Mouse (Mus musculus) lung, postnatal 0 days (tissue): ENCODE data around the gene 2410131K14Rik. TPM values are rescaled to one million over a fixed set of nuclear protein-coding genes. Genes with fewer than 3 reads are reported as not detected.
A peak's percentile ranks its signal among the peaks of the same experiment; 100 is the strongest.

Experiments
- ATAC-seq: fragments of 200-750 bp; cut with Nextera tagmentation; 2 replicates; pipeline ENCODE4 v1.8.0; 2017; ENCODE audit warnings: moderate library complexity
- DNase-seq: peaks from one replicate; pipeline ENCODE4 v3.0.0-alpha.2; 2016; ENCODE audit warnings: low spot score
- H3K27ac ChIP-seq: fragments of 300-500 bp; sonication (generic); 2 replicates; pipeline ENCODE4 v1.5.1; 2014; ENCODE audit warnings: antibody characterized with exemption, mild to moderate bottlenecking, low read length, mixed read lengths
- H3K27me3 ChIP-seq: fragments of 300-500 bp; sonication (generic); replicated peaks from 2 replicates; pipeline ENCODE4 v1.6.1; 2014; ENCODE audit warnings: low read length, mixed read lengths; ENCODE audit not compliant: insufficient read depth
- H3K36me3 ChIP-seq: fragments of 300-500 bp; sonication (generic); 2 replicates; pipeline ENCODE4 v1.6.1; 2014; ENCODE audit warnings: low read length, mixed read lengths; ENCODE audit not compliant: insufficient read depth
- H3K4me1 ChIP-seq: fragments of 300-500 bp; sonication (generic); 2 replicates; pipeline ENCODE4 v1.6.1; 2014; ENCODE audit warnings: antibody characterized with exemption, low read depth, low read length, mixed read lengths; ENCODE audit not compliant: insufficient read depth
- H3K4me2 ChIP-seq: fragments of 300-500 bp; sonication (generic); replicated peaks from 2 replicates; pipeline ENCODE4 v1.6.1; 2014; ENCODE audit warnings: low read depth, mild to moderate bottlenecking, low read length, moderate library complexity, mixed read lengths
- H3K4me3 ChIP-seq: fragments of 300-500 bp; sonication (generic); 2 replicates; pipeline ENCODE4 v1.5.1; 2014; ENCODE audit warnings: low read depth, low read length
- H3K9ac ChIP-seq: fragments of 300-500 bp; sonication (generic); replicated peaks from 2 replicates; pipeline ENCODE4 v1.6.1; 2014; ENCODE audit warnings: low read depth, mild to moderate bottlenecking
- H3K9me3 ChIP-seq: fragments of 300-500 bp; sonication (generic); 2 replicates; pipeline ENCODE4 v1.6.1; 2016; ENCODE audit warnings: low read length, mixed read lengths
- CTCF ChIP-seq: IDR thresholded peaks from 2 replicates; pipeline ENCODE4 v1.5.1; 2016; ENCODE audit warnings: antibody characterized with exemption, mild to moderate bottlenecking
- EP300 ChIP-seq: IDR thresholded peaks from 2 replicates; pipeline ENCODE4 v1.6.1; 2016; ENCODE audit warnings: antibody characterized with exemption, mild to moderate bottlenecking, control low read depth
- WGBS: fragments of 180-500 bp; shearing (Covaris S2); extraction: QIAGEN DNeasy Blood & Tissue Kit; methylation state at CpG from one replicate; pipeline ENCODE4 v1.1.7; 2014; 5-methylcytosine and 5-hydroxymethylcytosine counted together
- polyA plus RNA-seq: library from polyadenylated mRNA; unstranded; fragments of >200 nt; fragmentation: Nextera tagmentation; extraction: Ambion mirVana; gene quantifications from 2 replicates; pipeline ENCODE4 v1.2.1, GENCODE M21; 2015

Gene 2410131K14Rik
- polyA plus RNA-seq, 1 experiment from 2014 or later, result 4.9 TPM

DNA sequence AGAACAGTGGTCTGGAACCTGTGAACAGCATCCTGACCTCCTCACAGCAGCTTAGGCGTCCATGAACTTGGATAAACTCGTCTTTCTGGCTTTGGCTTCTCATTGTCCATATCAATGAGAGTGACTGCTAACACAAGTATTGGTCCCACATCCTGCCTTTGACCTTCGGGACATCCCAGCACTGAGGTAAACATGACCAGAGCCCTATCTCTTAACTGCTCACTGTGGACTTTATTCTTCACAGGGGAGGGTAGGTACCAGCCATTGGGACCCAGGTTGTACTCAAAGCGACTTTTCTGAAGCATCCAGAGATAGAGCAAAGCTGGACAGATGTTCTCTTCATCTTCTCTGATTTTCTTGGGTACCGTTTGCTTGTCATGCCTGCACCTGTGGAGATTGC is 20.3 kb downstream of the 2410131K14Rik start:
- TF ChIP-seq CTCF, result no peak
- no peak for TF ChIP-seq EP300
- Histone ChIP-seq H3K4me3 (no peak overlapping the region), H3K27me3 (no peaks in the 10 kb centered on the region), H3K9ac (no peak overlapping the region), H3K4me1 (0 out of 2 replicates have a peak, but pooled peaks cover under 1% of the 10 kb centered on the region), H3K9me3 (no peaks in the 10 kb centered on the region), H3K4me2 (no peak overlapping the region), H3K27ac (no peak overlapping the region), H3K36me3 (peaks cover 8% of the 10 kb centered on the region; the same call in 1 of the 2 replicates)
- no peak for ATAC-seq
- WGBS, result 74% methylated on average over 5 of the region's 5 CpGs
- DNase-seq, result no peak

DNA sequence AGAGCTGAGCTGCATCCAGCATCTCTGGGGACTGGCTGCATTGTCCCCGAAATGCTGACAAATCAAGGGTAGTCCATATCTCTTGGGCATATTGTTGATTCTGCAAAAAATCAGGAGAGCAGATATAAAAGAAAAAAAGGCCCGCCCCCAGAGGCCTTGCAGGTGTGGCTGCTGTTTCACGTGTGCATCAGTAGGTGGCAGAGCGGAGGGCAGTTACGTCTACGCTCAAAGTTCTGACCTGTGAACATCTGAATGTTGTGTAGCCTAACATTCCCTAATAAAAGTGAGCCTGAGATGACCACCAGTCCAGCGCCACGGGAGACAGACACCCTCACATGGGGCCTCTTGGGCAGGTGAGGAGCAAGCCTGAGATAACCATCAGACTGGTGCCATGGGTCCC is 21.3 kb downstream of the 2410131K14Rik start:
- 38% methylated on average over 8 of the region's 8 CpGs for WGBS
- ATAC-seq, result no peak
- peak; percentile 64 for TF ChIP-seq CTCF
- no peak for TF ChIP-seq EP300

DNA sequence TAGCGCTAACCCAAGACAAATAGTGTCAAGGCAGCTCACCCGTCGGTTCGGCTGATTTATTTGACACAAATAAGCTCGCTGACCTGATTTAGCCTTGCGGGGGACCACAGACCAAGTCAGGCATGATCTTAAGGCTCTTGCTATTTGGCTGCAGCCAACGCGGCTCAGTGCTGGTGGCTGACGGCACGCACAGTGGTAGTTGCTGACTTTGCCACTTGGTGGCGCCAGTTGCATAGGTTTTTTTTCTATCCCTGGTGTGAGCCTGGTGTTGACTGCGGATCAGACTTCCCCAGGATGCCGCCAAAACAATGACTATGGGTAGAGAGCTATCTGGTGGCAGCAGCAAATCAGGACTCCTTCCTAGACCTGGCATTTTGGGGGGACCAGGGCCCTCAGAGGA is 24.0 kb downstream of the 2410131K14Rik start:
- Histone ChIP-seq H3K9me3 (no peaks in the 10 kb centered on the region), H3K27me3 (0 out of 2 replicates have a peak, but pooled peaks cover 4% of the 10 kb centered on the region), H3K9ac (no peak overlapping the region), H3K4me1 (peaks cover 1% of the 10 kb centered on the region; the same call in 1 of the 2 replicates), H3K36me3 (no peaks in the 10 kb centered on the region), H3K4me3 (no peak overlapping the region), H3K4me2 (no peak overlapping the region), H3K27ac (no peak overlapping the region)
- DNase-seq (peak; percentile 90), ATAC-seq (peak; percentile 83)
- TF ChIP-seq EP300 (no peak), CTCF (peak; percentile 91)
- WGBS, result 2% methylated on average over 13 of the region's 13 CpGs

More for the DNA sequence above, 21.3 kb downstream of the 2410131K14Rik start:
- peak; percentile 25 for DNase-seq
- H3K4me1 ChIP-seq, result no peaks in the 10 kb centered on the region
- H3K27me3 ChIP-seq, result no peaks in the 10 kb centered on the region
- H3K36me3 ChIP-seq, result peaks cover 5% of the 10 kb centered on the region; the same call in 1 of the 2 replicates
- no peak overlapping the region for H3K4me3 ChIP-seq
- H3K9me3 ChIP-seq, result no peaks in the 10 kb centered on the region
- no peak overlapping the region for H3K27ac ChIP-seq
- H3K9ac ChIP-seq, result no peak overlapping the region
- H3K4me2 ChIP-seq, result no peak overlapping the region

DNA sequence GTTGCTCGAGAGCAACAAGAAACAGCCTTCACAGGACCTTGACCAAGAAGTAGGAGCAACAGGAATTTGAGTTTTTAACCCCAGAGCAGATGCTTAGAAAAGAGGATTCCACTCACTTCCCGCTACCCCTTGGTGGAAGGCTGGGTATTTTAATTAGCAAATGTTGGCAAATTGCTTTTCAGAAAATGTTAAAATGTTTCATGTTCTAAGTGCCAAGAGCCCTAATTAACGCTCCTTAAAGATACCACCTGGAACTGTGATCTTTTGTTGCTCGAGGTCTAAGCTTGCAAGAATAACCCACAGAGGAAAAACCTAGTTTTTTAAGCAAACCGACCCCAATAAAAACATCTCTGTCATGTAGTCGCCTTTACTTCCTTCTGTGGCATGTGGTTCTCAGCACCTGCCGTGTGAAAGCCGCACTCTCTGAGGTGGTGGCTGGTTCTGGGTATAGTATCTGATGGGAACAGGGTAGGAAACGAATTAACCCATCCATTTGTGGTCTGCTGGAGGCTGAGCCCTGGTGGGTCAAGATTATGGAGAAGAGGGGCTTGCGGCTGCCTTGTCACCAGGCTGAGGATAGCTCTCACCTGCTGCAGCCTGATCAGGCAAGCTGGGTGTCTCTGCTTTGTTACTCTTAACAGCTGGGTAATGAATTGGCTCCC is 26.6 kb downstream of the 2410131K14Rik start:
- Histone ChIP-seq H3K4me2 (no peak overlapping the region), H3K36me3 (no peaks in the 10 kb centered on the region), H3K27me3 (0 out of 2 replicates have a peak, but pooled peaks cover 5% of the 10 kb centered on the region), H3K4me3 (no peak overlapping the region), H3K4me1 (peaks cover 12% of the 10 kb centered on the region), H3K27ac (no peak overlapping the region), H3K9ac (no peak overlapping the region), H3K9me3 (no peaks in the 10 kb centered on the region)
- WGBS, result 68% methylated on average over 10 of the region's 10 CpGs
- DNase-seq (no peak), ATAC-seq (no peak)
- TF ChIP-seq CTCF (no peak), EP300 (no peak)

DNA sequence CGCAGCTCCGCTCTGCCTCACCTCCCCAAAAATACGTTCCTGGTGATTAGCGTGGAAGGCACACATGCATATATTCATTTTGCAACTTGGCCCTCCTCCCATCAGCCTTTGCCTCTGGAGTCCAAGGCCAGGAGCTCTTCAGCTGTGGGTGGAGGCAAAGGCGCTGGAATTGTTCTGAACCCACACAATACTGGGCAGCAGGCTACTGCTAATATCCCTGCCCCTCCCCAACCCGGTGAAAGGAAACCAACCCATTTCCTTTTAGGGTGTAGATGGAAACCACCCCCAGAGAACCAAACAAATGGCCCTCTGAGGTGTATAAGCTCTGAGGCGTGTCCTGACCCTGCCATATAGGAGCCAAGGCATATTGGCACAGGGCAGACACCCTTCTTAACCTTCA is 28.4 kb downstream of the 2410131K14Rik start:
- H3K27ac ChIP-seq, result no peak overlapping the region
- no peaks in the 10 kb centered on the region for H3K36me3 ChIP-seq
- no peak overlapping the region for H3K9ac ChIP-seq
- no peak overlapping the region for H3K4me2 ChIP-seq
- ATAC-seq, result peak; percentile 48
- 0 out of 2 replicates have a peak, but pooled peaks cover 5% of the 10 kb centered on the region for H3K27me3 ChIP-seq
- H3K4me3 ChIP-seq, result no peak overlapping the region
- peaks cover 12% of the 10 kb centered on the region for H3K4me1 ChIP-seq
- peak; percentile 51 for DNase-seq
- H3K9me3 ChIP-seq, result no peaks in the 10 kb centered on the region
- no peak for TF ChIP-seq CTCF
- peak; percentile 61 for TF ChIP-seq EP300
- WGBS, result 68% methylated on average over 7 of the region's 7 CpGs

DNA sequence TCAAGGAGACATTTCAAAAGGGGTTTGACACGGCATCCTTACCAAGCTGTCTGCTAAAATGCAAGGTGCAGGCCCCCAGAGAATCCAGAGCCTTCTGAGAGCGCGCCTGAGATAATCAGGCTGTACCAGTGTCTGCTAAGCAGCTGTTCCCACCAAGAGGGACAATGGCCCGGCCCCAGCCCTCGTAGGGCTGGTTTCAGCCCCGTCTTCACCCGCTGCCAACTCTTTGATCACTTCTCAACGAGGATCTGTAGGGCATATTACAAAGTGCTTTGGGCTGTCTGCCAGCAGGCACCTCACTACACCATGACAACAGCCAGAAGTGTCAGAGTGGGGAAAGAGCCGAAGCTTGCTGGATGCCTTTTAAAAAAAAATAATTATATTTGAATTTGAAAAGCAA is 29.5 kb downstream of the 2410131K14Rik start:
- Histone ChIP-seq H3K27me3 (0 out of 2 replicates have a peak, but pooled peaks cover 5% of the 10 kb centered on the region), H3K27ac (no peak overlapping the region), H3K4me1 (peaks cover 12% of the 10 kb centered on the region), H3K36me3 (no peaks in the 10 kb centered on the region), H3K9me3 (no peaks in the 10 kb centered on the region), H3K4me3 (no peak overlapping the region), H3K9ac (no peak overlapping the region), H3K4me2 (no peak overlapping the region)
- 15% methylated on average over 9 of the region's 9 CpGs for WGBS
- no peak for TF ChIP-seq EP300
- no peak for TF ChIP-seq CTCF
- DNase-seq, result peak; percentile 62
- peak; percentile 55 for ATAC-seq
